Mouse (Mus musculus) urinary bladder, postnatal 14 days (tissue): ENCODE results near the gene Bace2.

Experiments
- DNase-seq: peaks from one replicate; pipeline ENCODE4 v3.0.0; 2021; ENCODE audit warnings: low spot score

Gene Bace2

DNA sequence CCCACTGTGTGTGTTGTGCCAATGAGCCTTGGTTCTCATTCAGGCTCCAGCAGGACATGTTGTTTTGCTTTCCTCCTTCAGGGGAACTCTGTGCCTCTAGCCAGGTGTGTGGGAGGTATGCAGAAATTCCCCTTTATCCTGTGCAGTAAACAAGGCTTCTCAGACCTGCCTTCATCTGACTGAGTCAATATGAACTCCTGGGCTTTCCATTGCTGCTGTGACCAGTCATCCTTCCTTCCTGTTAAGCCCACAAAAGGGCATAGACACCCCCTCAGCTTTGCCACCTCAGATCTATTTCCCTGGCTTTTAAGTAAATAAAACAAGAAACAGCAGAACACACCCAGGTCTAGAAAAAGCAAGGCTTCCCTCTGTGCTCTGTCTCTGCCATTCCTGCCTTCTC is 45.2 kb downstream of the Bace2 start:
- no peak for DNase-seq

DNA sequence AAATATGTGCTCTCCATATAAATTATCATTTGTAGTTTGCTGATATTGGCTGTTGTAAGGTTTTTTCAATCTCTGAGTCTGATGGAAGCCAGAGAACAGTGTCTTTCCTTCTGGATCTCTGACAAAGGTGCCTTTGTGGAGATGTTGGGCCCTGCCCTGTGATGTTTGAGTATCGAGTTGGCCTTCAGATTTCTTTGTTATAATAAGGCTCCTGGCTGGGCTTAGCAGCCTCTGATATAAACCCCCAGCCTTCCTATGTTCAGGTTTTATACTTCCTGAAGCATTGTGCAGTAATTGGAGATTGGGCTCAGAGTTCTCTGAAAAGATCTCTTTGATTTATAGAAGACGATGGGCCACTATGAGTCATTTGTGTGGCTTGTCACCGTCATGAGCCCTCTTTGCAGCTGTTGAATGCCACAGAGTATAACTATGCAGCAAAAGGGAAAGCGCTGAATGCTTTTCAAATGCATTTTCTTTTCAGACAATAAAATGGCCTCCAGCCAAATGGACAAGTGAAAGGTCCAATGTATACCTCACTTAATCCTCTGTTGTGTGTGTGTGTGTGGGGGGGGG is 45.8 kb downstream of the Bace2 start:
- no peak for DNase-seq

DNA sequence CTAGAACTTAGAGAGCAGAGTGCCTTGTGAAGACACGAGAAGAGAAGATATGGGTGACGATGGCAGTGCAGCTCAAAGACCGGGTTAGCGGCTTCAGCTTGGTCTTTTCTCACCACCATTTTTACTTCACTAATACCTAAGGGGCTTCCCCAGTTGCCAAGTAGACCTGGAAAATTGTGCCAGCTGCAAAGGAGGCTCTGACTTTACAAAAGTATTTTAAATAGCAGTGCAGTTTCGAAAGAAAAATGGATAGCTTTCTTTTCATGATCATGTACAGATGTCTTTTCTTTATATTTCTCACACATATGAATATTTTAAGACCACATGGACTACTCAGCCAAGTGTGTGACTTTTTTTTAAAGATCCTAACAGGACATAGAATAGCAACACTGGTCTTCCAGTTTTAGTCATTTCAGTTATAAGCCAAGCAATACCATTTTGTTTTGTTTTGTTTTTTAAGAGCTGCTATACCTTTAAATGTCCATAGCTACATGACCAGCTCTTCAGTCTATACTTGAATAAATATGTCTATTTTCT is 49.0 kb downstream of the Bace2 start:
- DNase-seq = no peak

DNA sequence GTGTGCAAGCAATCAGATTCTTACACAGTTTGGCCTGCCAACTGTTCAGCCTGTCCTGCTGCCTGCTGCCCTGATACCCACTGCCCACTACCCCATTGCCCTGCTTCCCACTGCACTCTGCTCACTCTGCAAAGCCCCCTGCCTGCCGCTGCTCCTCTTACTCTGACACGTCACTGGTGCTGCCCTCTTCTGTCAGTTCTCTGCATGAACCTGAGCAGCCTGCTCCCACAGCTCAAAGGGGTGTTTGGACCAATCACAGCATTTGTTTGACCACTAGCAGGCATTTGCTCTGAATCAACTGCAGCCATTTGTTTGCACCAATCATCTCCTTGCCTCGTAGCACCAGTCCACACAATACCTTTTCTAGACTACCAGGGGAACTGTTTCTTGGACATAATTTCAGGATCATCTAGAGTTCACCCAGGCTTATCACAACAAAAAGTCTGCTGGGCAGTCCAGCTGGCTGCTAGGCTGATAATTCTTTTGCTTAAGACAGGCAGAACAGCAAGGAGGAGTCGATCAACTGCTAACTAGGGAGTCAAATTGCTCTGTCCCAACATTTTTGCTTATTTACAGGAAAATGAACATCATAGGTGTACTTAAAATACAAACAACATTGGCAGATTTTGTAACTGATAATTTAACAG is 61.5 kb downstream of the Bace2 start:
- peak; percentile 75 for DNase-seq

DNA sequence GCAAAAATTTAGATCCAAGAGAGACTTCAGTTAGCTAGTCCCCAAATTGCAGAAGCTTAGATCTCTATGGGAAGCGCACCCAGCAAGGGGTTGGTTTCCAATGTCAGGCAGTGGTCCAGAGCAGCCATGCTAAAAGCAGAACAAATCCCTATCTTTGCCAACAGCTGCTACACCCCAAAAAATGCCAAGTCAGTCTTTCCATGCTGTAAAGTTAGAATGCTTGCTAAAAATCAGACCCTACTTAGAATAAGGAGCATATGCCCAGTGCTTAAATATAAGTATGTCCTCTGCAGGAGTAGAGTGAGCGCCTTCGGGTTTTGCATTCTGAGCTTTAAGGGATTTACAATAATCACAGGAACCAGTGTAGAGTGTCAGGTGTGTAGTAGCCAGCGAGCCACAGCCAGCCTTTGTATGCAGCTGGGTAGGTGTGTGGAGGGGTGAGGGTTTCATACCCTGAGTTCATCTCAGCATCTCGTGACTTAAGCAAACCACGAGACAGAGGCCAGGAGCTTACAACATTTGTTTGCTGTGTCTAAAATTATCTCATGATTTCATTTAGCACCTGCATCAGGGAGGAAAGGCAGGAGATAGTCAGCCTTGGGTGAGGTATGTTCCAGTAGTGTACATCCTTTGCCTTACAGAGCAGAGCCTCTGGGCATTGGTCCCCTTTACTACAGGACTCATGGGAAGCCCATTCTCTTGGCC is 62.4 kb downstream of the Bace2 start:
- no peak for DNase-seq

DNA sequence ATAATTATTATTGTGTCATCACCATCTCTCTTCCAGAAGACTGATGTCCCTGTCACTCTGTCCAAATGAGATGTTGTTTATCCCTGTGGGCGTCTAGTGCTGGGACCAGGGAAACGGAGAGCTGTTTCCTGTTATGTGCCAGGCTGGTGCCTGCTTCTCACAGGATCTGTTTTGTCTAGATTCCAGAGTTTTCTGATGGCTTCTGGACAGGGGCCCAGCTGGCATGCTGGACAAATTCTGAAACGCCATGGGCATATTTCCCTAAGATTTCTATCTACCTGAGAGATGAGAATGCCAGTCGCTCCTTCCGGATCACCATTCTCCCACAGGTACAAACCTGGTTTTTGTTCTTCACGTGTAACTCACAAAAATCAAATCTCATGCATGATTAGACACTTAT is 65.1 kb downstream of the Bace2 start:
- no peak for DNase-seq

DNA sequence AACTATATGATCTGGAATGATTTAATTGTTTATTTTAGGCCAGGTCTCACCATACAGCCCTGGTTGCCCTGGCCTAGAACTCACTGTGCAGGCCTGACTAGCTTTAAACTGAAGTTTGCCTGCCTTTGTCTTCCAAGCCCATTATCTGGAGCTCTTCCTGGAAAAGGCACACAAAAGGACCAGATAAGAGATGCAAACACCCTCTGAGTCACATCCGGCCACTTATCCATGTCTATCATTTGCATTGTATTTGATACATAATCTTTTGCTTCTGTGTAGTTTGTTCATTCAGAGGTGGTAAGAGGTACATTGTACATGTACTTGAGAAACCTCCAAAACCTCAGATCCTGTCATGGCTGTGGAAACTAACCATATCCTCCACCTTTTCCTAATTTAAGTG is 67.1 kb downstream of the Bace2 start:
- DNase-seq = no peak

DNA sequence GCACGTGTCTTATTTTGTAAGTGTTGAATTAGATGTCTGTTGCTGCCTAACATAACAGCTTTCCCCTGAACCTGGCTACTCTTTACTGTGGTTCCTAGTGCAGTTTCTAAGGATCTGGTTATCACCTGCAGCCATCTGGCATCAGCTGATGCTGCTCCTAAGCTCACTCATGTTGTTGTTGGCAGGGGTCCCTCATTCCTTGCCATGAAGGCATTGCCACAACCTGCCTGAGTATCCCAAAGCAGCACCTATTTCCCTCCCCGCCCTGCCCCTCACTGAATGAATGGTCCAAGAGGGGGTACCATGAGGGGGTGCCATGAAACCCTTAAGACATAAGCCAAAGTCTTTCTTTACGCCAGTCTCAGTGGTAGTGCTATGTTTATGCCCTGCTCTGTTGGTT is 71.5 kb downstream of the Bace2 start:
- DNase-seq = no peak

DNA sequence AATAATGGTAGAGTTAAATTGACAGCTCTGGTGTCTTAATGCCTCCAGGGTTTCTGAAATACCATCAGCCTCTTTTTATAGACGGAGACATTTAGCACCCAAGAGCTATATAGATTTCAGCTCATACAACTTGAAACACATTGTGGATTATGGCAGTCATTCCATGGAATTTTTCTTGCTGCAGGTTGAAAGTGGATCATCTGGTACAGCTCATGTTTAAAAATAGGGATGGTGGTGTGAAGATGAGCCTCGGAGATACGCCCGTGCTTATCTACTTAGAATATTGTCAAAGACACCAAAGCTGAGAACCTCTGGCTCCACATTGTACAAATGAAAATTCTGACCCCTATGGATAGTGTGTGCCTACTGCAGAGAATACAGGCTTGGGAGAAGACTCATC is 73.5 kb downstream of the Bace2 start:
- no peak for DNase-seq

DNA sequence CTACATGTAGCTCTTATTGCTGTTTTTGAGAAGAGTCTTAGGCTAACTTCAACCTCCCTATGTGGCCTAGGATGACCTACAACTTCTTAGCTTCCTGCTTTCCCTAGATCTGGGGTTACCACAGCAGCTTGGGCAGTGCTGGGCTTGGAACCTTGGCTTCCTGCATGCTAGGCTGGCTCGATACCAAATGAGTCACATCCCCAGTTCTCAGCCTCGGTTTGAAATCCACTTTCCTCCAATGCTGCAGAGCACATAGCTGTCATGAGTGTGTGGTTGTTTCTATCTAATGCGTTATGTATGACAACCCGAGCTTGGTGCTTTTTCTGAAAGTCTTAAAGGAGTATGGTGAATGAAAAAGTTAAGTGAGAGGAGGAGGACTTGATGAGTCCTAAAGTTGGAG is 74.8 kb downstream of the Bace2 start:
- peak; percentile 49 for DNase-seq

DNA sequence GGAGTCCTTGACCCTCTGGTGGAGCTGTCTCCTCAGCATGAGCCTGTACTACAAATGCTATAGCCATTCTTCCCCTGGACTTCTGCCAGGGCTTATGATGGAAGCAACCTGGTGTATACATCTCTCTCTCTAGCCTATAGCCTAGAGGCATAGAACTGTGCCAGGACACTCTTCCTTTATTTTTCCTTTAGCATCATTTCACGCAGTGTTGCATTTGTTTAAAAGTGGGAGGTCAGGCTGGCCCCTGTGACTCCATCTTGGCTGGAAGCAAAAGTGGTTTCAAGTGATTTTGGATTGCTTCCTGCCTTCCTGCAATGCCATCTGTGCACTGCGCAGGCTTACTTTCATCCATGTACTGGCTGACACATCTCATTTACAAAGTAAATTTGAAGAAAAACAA is 77.7 kb downstream of the Bace2 start:
- no peak for DNase-seq

DNA sequence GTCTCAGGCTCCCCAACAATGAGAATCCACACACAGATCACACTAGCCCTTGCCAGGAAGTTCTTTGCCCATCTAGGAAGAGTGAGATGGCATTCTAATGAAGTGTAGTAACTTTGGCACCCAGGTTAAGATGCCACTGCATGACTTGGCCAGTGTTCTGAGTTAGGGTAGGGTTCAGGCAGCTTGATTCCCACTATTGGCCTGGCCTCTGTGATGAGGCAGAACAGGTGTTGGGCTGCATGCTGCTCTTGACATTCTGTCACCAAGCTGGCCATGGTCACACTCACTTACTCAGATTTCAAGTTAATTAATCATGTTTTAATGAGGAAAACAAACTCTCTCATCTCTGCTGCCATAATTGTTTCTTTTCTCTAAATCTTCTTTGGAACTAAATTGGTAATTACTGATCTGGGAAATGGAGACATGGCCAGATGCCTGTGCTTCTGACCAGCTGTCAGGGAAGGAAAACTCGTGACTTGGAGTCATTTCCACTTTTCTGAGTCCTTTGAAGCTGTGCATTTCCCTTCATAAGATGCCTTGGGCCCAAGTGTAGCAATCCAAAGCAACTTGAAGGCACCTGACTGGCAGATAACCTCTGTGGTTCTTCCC is 81.0 kb downstream of the Bace2 start:
- no peak for DNase-seq

DNA sequence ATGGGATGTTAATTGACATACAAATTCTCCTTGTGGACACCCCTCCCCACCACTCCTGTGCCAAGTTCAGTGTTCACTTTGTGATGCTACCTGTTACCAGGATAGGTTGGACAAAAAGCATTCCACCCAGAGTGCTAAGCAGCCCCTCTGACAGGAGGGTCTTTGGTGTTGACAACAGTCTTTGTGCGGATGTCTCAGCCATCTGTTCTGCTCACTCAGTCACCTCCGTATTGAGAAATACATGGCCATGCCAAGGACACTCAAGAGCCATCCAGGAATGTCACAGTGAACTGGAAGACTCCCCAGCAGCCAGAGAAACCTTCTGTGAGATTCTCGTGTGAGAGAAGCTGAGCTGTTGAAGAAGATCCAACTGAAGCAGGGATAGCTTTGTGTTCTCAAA is 81.6 kb downstream of the Bace2 start:
- no peak for DNase-seq

DNA sequence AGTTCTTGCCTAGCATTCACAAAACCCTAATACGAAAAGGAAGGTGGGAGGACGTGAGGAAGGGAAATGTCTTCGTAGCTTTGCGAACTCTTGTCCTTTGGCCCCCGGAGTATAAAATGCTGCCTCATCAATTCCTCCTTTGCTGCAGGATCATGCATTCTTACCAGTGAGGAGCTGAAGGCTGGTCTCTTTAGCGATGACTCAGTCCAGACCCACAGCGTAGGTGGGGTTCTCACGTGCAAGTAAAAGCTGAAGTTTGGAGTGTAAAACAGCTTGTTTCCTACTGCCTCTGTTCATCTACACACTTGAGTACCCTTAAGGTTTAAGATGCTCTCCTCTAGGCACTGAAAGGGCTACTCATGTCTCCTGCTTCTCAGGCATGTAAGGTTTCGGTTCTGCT is 85.4 kb downstream of the Bace2 start:
- DNase-seq = no peak

DNA sequence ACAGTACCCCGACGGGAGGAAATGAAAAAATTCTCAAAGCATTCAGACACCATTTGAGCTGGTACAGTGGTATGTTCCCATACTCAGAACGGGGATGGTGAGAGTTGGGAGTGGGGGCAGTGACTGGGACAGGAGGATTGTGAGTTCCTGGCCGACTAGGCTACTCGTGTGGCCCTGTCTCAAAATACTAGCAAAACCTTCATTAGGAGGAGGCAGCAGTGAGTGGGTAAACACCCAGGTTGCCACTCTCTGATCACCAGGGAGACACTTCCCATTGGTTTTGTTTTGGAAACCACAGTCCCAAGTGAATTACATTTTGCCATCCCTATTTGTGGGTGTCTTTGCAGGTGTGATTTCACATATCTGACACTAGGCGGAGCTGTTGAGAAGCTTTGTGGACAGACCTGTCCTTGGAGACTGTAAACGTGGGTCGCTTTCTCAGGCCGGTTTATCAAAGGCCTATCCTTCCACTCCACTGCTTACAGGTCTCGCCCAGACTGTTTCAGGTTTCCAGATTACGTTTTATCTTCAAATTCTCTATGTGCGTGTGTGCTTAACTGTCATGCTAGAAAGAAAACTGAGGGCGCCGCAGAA is 87.2 kb downstream of the Bace2 start:
- peak; percentile 60 for DNase-seq

DNA sequence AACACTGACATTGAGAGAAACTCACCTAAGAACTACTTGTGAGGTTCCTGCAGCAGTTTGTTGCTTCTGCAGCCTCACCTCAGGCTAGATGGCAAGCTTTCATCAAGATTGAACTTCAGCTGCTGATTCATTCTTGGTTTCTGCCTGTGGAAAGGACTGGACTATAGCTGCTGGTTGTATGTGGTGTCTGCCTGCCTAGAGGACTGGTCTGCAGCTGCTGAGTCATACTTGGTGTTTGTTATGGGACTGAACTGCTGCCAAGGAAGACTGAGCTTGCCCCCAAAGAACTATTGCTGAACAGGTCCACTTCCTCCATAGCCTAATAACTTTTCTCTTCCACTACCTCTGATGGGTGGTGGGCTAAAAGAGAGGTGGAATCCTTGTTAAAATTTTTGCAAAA is 90.8 kb downstream of the Bace2 start:
- no peak for DNase-seq

DNA sequence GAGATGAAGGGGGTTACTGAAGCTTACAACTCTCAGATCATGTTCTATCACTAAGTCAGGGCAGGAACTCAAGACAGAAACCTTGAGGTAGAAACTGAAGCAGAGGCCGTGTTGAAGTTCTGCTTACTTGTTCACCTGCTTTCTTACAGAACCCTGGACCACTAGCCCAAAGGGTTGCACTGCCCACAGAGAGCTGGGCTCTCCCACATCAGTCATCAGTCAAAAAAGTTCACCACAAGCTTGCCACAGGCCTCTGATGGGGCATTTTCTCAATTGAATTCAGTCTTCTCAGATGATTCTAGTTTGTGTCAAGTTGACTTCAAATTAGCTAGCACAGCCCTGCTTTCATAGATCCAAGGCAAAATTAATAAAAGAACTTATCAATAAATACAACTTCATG is 103.3 kb downstream of the Bace2 start:
- DNase-seq = no peak

DNA sequence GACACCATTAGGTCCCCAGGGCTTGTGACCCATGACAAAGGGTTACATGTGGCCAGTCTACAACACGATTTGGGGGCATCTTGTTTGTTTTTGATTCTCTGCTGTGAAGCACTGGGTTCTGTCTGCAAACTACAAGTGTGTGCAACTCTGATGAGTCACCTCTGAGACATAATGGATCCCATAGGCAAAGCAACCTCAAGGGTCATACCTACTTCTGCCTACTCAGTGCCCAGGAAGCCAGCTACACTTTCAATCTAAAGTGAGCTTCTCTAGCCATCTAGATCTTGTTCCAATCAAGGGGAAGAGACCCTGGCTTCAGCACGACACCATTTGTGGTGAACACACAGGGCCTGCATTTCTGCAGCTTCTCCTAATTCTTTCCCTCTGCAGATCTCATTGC is 104.7 kb downstream of the Bace2 start:
- no peak for DNase-seq

DNA sequence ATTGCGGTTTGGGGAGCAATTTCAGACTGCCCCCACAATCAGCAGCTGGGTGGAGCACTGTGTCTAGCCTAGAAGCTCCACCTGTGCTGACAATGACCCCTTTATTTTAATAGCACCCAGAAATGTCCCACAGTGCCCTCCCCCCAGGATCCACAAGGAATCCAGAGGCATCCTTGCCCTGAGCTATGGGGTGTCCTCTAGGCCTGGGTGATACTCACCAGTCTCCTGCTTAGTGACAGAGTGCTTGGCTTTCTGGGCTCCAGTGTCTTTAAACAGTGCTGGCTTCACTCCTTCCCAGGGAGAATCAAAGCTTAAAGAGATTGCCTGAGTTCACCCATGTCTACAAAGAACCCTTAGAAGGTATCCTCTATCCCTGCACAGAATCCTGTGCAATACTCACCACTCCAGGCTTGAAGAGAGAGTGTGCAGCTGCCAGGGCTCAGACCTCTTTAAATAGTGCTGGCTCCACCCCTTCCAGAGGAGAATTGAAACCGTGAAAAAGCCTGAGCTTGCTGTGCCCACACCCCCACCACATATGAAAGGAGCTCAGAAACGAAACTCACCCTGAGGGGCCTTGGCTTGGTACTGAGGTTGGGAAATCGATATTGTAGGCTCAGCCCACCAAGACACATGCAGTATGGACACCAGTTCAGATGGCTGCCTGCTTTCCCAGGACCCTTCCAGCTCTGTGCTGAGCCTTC is 106.1 kb downstream of the Bace2 start, which contains the start of gene Mx1:
Gene Mx1, minus strand, starts transcription at position 427 of the 701 bp plus-strand sequence.
- no peak for DNase-seq

DNA sequence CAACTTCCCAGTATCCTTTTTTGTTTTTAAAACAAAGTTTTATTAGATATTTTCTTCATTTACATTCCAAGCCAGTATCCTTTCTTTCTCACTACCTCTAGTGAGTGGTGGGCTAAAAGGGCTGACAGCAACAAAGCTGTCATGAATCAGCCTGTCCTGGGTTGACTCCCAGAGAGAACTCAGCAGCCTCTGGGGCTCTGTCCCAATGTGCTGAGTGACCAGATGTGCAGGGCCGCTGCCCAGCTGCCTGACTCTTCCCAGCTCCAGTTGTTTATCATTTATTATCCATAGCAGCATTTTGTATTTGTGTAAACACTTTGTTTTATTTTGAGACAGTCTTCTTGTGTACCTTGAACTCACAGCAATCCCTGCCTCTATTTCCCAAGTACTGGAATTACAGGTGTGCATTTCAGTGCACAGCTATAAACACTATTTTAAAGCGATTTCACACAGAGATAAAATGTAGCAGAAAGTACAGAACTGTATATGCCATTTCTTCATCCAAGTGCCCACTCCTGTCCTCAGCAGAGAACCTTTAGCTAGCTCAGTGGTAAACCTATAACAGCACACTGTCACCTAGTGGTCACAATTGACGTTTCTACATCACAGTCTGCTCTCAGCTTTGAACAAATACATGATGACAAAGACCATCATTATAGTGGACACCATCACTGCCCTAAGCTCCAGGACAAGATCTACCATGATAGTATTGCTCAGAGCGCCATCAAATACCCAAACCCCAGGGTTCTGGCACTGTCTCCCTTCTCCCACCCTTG is 109.8 kb downstream of the Bace2 start:
- DNase-seq = no peak

DNA sequence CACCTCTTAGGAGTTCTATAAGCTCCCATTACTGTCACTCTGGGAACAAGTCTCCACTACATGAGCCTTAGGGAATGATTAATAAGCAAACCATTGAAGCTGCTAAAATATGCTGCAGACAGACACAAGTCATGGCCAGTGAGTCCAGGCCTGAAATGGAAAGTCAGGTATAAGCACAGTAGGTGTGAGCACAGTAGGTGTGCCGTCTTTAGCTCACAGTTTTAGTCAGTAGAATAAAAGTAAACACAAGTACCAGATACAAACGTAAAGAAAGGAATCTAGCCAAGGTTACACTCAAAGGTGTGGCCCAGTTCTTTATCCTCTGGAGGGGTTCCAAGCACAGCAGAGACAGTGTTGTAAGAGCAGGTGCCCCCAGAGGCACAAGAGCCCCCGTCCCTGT is 110.9 kb downstream of the Bace2 start:
- DNase-seq = no peak
